Mouse (Mus musculus) adrenal gland, adult 8-10 months (tissue): ENCODE measurements around the gene Zfp593. TPM values are rescaled to one million over a fixed set of nuclear protein-coding genes. Genes with fewer than 3 reads are reported as not detected.

Experiments
- DNase-seq: peaks from one replicate; pipeline ENCODE4 v3.0.0; 2022
- total RNA-seq, 4 experiments: library from RNA; stranded (reverse); gene quantifications; 2 replicates each; pipeline ENCODE4 v1.2.4; 2022

Zfp593 gene
- total RNA-seq, 4 experiments from 2014 or later = 10.4 to 11.6 (median 11.6) TPM

GRCm38 (mm10) chr4:134222793-134223600 is 22.4 kb downstream of the Zfp593 start:
- DNase-seq = no peak

GRCm38 (mm10) chr4:134206488-134207053 is 38.8 kb downstream of the Zfp593 start:
- no peak for DNase-seq

GRCm38 (mm10) chr4:134203340-134203896 is 42.0 kb downstream of the Zfp593 start:
- DNase-seq = no peak

- no peak for DNase-seq
Measured at GRCm38 (mm10) chr4:134202904-134203303, 42.5 kb downstream of the Zfp593 start, which contains the start of gene Gm7534. Gm7534 (minus strand) TSS chr4:134203004.

GRCm38 (mm10) chr4:134199371-134199770 is 46.0 kb downstream of the Zfp593 start:
- no peak for DNase-seq

Other genes with a start within 250 kb of the Zfp593 start
- gene Dhdds, start 244.7 kb downstream of the Zfp593 start, total RNA-seq = 10 to 100 TPM; 48.8 to 57.7 (median 57.0) TPM
- not detected for gene Lin28a, start 226.8 kb downstream of the Zfp593 start, total RNA-seq
- under 1 TPM in 1 of 4 experiments, not detected in 3; 0.40 TPM for gene Zfp683, start 191.8 kb downstream of the Zfp593 start, total RNA-seq
- gene Crybg2, start 184.8 kb downstream of the Zfp593 start, total RNA-seq = not detected
- gene Cd52, start 150.5 kb downstream of the Zfp593 start, total RNA-seq = 10 to 100 TPM; 13.4 to 23.4 (median 19.6) TPM
- 10 to 100 TPM in 2 of 4 experiments, 1 to 10 TPM in 2; 6.0 to 21.7 (median 13.2) TPM for gene Ubxn11, start 143.0 kb downstream of the Zfp593 start, total RNA-seq
- gene Sh3bgrl3, start 116.8 kb downstream of the Zfp593 start, total RNA-seq = 100 to 1,000 TPM in 2 of 4 experiments, 10 to 100 TPM in 2; 81.0 to 121 (median 98.4) TPM
- 10 to 100 TPM; 11.4 to 31.1 (median 21.4) TPM for gene Cep85, start 58.5 kb downstream of the Zfp593 start, total RNA-seq
- gene Gm7534, start 42.6 kb downstream of the Zfp593 start, total RNA-seq = not detected
- not detected for gene Catsper4, start 18.2 kb downstream of the Zfp593 start, total RNA-seq
- under 1 TPM; 0.17 to 0.65 (median 0.46) TPM for gene Cnksr1, start 7.2 kb downstream of the Zfp593 start, total RNA-seq
- gene E130218I03Rik, start 1.9 kb downstream of the Zfp593 start, total RNA-seq = not detected
- gene Gm30191, start 1.3 kb upstream of the Zfp593 start, total RNA-seq = not detected
- gene Grrp1, start 8.5 kb upstream of the Zfp593 start, total RNA-seq = 10 to 100 TPM in 2 of 4 experiments, 1 to 10 TPM in 2; 9.5 to 12.5 (median 10.1) TPM
- gene Pdik1l, start 42.3 kb upstream of the Zfp593 start, total RNA-seq = 10 to 100 TPM; 13.0 to 20.0 (median 15.5) TPM
- not detected for gene Trim63, start 69.5 kb upstream of the Zfp593 start, total RNA-seq
- gene Slc30a2, start 97.6 kb upstream of the Zfp593 start, total RNA-seq = 100 to 1,000 TPM in 2 of 4 experiments, 10 to 100 TPM in 2; 29.5 to 113 (median 69.5) TPM
- 10 to 100 TPM in 2 of 4 experiments, 1 to 10 TPM in 2; 3.3 to 15.4 (median 9.4) TPM for gene Extl1, start 138.3 kb upstream of the Zfp593 start, total RNA-seq
- 10 to 100 TPM; 13.9 to 21.7 (median 19.0) TPM for gene Pafah2, start 150.7 kb upstream of the Zfp593 start, total RNA-seq
- gene Stmn1, start 222.7 kb upstream of the Zfp593 start, total RNA-seq = 10 to 100 TPM; 20.9 to 31.8 (median 30.0) TPM